Mouse (Mus musculus): ENCODE measurements around the gene Syt2.

Gene Syt2

DNA sequence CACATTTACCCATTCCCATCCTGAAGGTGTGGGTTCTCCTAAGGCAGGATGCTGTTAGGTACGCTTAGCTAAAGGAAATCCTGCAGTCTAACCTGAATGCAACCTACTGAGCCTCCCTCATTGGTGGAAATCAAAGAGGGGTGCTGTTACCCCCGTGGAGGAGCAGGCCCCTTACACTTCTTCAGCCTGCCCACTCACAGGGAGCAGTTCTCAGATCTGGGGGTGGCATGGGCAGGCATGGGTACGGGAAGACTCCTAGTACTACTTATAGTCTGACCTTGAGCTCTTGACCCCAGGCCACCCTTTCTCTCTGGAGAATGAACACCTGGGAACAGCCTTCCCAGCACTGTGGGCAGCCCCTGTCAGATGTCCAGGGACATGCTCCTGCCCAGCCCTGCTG is 61.0 kb downstream of the Syt2 start:
- no peak for DNase-seq

DNA sequence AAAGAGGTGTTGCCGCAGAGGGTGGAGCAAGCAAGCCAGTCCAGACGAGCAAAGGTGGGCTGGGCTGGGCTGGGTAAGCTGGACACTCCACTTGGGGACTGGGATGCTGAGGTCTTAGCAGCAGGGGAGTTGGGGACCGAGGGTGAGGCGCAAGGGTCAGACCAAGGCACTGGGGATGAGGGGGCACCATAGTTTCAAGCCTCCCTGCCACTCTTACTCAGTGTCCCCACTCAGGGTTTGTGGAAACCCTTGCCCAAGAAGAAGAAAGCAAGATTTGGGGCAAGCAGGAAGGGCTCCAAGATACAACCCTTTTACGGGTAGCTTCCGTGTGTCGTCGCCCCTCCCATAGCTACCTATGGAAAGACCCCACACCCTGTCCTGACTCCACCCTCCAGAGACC is 61.8 kb downstream of the Syt2 start:
- DNase-seq = no peak

DNA sequence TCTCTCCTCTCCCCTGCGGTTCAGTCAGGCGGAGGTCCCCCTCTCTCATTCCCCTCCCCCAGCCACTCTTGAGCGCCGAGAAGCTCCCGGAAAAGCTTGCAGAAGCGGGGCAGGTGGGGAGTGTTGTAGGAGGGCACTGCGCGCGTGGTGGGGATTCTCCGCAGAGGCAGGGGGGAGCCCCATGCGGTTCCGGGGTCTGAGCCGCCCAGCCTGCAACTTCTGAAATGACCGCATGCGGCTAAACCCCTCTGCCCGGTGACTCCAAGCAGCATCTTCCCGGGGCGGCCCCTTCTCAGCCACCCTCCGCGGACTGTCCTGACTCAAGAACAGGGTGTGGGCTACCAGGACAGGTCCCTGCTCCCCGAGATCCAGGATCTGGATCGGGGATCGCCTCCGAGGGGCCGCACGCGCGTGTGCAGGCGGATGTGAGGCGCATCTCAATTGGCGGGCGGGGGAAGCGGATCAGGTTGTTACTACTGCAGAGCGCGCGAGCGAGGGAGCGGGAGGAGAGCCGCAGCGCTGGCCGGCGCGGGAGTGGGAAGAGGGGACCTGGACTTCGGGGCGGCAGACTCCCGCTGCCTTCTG is 62.4 kb downstream of the Syt2 start:
- DNase-seq = peak; percentile 21

- DNase-seq = no peak
Observed at GRCm38 (mm10) chr1:134709411-134710306, 63.2 kb downstream of the Syt2 start.

GRCm38 (mm10) chr1:134711061-134711460 is 64.6 kb downstream of the Syt2 start:
- no peak for DNase-seq

GRCm38 (mm10) chr1:134711653-134712052 is 65.2 kb downstream of the Syt2 start:
- DNase-seq = no peak

- no peak for DNase-seq
Observed at GRCm38 (mm10) chr1:134712781-134713299, 66.4 kb downstream of the Syt2 start.

GRCm38 (mm10) chr1:134713421-134713969 is 67.0 kb downstream of the Syt2 start:
- no peak for DNase-seq

DNA sequence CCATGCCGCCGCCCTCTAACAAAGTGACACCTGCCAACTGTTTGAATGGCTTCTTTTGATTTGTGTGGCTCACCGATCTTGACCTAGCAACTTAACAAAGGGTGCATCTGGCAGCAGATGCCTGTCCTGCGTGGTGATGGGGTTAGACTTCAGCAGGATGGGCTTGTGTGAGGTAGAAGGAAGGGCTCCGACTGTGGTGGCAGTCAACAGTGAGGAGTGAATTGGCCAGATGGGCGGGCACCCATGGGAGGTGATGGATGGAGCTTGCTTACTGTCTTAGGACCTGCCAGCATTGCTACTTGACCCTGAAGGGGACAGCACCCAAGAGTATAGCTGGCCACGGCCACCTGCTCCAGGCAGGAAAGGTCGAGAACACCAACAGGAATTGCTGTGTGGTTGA is 67.7 kb downstream of the Syt2 start:
- DNase-seq = no peak

GRCm38 (mm10) chr1:134715092-134715491 is 68.6 kb downstream of the Syt2 start:
- DNase-seq = peak; percentile 22

- no peak for DNase-seq
Observed at GRCm38 (mm10) chr1:134719718-134720304, 73.3 kb downstream of the Syt2 start.

DNA sequence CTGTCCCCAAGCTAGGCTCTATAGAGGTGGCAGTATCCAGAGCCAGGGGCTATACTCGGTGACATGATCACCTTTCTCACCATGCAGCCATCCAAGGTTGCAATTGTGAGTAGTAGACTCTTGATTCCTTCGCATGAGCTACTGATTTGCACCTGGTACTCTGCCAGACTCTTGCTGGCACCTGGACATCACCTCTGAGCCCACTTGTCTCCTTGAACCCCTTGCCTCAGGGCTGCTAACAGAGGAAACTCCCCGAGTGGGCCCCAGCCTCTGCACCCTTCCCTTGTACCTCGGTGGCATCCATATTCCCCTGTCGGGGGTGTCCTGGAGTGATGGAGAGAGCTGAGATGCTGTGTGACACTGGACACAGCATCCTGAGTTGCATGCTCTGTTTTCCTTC is 75.0 kb downstream of the Syt2 start:
- DNase-seq = no peak

DNA sequence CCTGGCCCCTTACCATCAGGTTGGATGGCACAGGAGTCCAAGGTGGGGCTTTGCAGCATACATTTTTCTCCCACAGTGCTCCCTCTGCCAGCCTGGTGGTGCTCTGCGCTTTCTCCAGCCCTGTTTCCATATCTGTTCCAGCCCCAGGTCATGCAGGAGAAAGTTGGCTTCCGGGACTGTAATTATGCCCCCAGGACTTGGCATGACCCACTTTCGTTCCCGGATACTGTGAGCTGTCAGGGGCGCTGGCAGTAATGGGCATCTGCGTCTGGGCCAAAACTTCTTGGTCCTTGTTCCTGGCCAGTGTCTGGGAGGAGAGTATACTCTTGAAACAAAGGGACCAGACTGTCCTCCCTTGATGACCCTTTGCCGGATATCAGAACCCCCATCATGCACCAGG is 76.4 kb downstream of the Syt2 start:
- no peak for DNase-seq

- peak; percentile 54 for DNase-seq
Observed at GRCm38 (mm10) chr1:134725276-134725675, 78.8 kb downstream of the Syt2 start.

- DNase-seq = no peak
Observed at GRCm38 (mm10) chr1:134726480-134726879, 80.0 kb downstream of the Syt2 start.

DNA sequence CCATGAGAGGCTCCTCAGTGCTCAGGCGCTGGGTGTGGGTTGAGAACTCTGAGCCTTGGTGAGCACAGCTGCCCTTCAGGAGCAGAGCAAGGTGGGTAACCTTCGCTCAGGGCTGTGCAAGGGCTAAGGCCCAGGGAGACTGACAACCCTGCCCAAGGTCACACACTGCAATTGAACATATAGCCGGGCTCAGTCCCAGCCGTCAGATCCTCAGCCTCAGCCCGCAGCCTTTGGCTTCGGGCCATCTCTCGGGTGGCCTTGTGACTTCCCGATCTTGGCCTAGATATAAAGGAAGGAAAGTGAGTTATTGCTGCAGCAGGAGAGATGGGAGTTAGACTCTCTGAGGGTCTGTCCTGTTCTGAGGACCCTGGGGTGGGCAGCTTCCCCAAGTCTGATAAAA is 80.8 kb downstream of the Syt2 start:
- DNase-seq = peak; percentile 32

GRCm38 (mm10) chr1:134733659-134734058 is 87.2 kb downstream of the Syt2 start:
- DNase-seq = no peak

- DNase-seq = no peak
Observed at GRCm38 (mm10) chr1:134737463-134737862, 91.0 kb downstream of the Syt2 start.

DNA sequence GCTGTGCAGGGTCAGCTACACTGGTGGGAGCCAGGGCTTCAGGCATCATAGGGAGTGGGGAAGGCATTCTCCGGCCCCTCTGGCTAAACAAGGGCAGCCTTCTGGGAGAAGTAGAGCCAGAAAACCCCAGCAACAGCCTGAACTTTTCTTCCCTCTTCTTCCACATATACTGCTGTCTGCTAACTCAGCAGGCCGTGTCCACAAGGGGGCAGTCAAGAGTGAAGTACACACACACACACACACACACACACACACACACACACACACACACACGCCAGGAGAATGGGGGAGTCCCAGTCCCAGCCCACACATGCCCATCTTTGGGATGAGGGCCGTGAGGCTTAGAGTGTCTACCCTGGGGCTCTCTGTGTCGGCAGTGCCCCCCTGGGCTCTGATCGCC is 95.0 kb downstream of the Syt2 start:
- DNase-seq = peak; percentile 23

GRCm38 (mm10) chr1:134741946-134742661 is 95.6 kb downstream of the Syt2 start:
- no peak for DNase-seq

- peak; percentile 35 for DNase-seq
Observed at GRCm38 (mm10) chr1:134745648-134746047, 99.2 kb downstream of the Syt2 start.

GRCm38 (mm10) chr1:134747236-134748174 is 101.0 kb downstream of the Syt2 start:
- DNase-seq = peak; percentile 49
